Mouse (Mus musculus) ES-E14 (cell line): Measurements from ENCODE around the gene Pxt1.

Experiments
- MAFK ChIP-seq: IDR thresholded peaks from 2 replicates; pipeline ENCODE4 v1.6.1; 2014; ENCODE audit warnings: mild to moderate bottlenecking, low read depth, low read length, inconsistent platforms; ENCODE audit not compliant: insufficient read depth
- ZC3H11A ChIP-seq: IDR thresholded peaks from 2 replicates; pipeline ENCODE4 v1.6.1; 2012; ENCODE audit warnings: low read depth, mild to moderate bottlenecking, inconsistent platforms, low read length, borderline replicate concordance
- ZNF384 ChIP-seq: IDR thresholded peaks from 2 replicates; pipeline ENCODE4 v1.6.1; 2012; ENCODE audit warnings: low read depth, low read length, inconsistent platforms

DNA sequence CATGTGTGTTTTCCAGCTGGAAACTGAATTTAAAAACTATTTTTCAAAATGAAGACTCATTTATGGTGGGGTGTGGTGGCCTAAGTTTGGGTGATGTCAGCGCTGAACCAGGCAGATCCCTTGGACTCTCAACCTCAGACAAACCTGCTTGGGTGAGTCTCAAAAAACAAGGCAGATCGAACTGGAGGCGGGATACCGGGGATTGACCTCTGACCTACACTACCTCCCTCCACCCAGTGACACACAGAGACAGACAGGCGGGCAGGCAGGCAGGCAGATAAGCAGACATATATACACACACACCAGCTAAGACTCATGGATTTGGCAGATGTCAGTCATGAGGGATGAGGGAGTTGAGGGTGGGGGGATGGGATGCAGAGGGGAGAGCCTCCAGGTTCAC, 45.4 kb downstream of the Pxt1 start:
- TF ChIP-seq ZNF384 = no peak
- no peak for TF ChIP-seq MAFK
- TF ChIP-seq ZC3H11A = no peak
